Mouse (Mus musculus): ENCODE results near the gene Ndufs1.
A peak's percentile ranks its signal among the peaks of the same experiment; 100 is the strongest.
"Not testable (repeated sequence)": the region's sequence is repeated elsewhere in the genome, so short reads cannot be mapped to it uniquely, and the experiment has no call there.

Gene Ndufs1

DNA sequence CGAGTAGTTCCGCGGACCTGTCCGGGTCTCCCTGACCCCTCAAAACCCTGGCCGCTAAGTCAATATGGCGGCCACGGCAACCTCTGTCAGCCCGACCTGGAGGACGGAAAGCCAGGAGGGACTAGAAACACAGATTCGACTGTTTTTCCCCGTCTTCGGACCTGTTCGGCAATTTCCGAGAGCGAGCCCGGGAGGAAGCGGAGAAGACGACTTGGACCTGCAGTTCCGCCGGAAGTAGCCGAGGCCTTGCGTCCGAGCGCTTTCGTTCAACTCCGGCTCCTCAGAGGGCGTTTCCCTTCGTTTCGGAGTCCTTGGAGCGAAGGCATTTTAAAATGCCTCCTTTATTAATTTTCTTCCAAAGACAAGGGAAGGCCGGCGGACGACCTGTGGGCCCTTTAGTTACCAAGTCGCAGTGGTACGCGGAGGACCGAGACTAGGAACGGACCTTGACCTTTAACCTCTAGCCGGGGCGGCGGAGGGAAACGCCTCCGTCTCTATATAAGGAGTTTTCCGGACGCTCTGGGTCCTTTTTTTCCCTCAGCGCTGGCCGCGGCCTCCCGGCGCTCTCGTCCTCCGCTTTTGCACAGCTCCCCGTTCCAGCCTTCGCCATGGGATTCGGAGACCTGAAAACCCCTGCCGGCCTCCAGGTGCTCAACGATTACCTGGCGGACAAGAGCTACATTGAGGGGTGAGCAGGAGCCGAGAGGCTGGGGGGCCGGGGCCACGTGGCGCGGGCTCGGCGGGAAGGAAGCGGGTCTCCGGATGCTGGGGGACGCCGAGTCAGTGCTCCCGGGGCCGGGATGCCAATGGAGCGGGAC lies at the start of gene Ndufs1, which contains the start of gene Eef1b2:
Ndufs1 (minus strand) TSS at position 230 of the 818 bp plus-strand sequence.
Eef1b2 (plus strand) TSS at position 222 of the 818 bp plus-strand sequence.
- DNase-seq (ENCODE audit: low spot score): peak; percentile 99

DNA sequence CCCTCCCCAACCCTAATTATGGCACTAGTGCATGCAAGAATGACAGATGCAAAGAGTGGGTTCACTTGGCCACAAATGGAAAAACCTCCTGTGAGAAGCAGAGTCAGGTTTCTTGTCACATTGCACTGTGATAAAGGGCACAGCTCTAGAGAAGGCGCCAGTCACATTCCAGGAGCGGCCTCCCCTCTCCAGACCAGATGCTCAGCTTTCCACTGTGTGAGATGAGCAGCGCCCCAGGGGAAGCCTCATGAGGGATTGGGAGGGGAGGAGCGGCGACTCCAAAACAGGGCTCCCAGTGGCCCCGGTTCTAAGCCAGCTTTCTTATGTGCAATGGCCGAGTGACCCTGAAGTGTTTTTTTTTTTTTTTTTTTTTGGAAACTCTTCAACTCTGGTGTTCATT lies 49.3 kb upstream of the Ndufs1 start:
- no peak for DNase-seq (ENCODE audit: low spot score)

DNA sequence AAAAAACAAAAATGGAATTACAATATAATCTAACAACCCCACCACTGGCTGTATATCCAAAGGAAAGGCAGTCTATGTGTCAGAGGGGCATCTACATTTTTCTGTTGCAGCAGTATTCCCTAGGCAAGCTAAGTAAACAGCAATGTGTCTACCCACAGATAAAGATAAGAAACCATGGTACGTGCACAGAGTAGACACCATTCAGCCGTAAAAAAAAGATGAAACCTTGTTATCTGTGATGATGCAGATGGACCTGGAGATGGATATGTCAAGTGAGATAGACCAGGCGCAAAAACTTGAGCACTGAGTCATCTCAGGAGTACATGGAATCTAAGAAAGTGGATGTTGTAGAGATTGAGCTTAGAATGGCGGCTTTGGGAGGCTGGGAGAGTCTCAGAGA lies 48.4 kb upstream of the Ndufs1 start:
- no peak for DNase-seq (ENCODE audit: low spot score)

DNA sequence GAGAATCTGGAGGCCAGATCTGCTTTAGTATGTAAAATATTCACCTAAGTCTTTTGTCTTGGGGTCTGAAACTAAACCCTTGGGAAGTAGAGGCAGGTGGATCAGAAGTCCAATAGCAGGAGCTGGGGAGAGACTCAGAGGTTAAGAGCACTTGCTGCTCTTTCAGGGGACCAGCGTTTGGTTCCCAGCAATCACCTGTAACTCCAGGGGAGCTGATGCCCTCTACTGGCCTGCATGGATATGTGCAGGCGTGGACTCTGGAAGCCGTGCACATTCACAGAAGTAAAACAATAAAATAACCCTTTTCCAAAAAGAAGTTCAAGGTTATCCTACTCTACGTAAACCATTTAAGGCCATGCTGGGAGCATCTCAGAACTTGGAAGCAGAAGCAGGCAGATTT lies 42.6 kb upstream of the Ndufs1 start:
- no peak for DNase-seq (ENCODE audit: low spot score)

DNA sequence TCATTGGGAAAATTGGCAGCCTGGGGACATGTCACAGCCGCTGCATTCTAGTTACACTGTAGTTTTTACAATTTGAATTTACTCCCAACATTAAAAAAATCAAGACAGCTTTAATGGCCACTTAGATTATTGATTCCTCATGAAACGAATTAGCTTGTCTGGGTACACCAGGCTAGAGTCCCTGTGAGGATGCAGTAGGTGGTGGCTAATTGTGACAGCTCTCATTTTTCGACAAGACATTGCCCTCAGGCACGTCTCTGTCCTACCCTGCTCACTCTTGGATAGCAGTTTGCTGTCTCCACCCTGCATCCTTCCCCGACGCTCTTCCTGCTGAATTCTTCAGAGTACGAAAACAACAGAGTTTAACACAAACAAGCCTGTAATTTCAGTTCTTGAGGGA lies 38.0 kb upstream of the Ndufs1 start:
- DNase-seq (ENCODE audit: low spot score): no peak

DNA sequence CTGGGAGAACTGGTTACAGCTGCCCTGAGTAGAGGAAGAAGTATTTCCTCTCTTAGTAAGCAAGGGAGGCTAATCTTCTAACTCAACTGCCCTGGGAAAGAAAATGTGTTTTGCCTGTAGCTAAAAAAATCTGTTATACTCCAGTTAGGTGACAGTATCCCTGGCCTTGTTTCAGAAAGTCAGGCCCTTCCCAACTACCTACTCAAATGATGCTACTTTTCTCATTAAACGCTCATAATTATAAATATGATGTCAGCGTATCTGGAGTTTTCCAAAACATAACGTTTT lies 37.6 kb upstream of the Ndufs1 start, which contains the start of gene Gpr1:
Gpr1 (minus strand) TSS at position 273 of the 288 bp plus-strand sequence.
- DNase-seq (ENCODE audit: low spot score): no peak

DNA sequence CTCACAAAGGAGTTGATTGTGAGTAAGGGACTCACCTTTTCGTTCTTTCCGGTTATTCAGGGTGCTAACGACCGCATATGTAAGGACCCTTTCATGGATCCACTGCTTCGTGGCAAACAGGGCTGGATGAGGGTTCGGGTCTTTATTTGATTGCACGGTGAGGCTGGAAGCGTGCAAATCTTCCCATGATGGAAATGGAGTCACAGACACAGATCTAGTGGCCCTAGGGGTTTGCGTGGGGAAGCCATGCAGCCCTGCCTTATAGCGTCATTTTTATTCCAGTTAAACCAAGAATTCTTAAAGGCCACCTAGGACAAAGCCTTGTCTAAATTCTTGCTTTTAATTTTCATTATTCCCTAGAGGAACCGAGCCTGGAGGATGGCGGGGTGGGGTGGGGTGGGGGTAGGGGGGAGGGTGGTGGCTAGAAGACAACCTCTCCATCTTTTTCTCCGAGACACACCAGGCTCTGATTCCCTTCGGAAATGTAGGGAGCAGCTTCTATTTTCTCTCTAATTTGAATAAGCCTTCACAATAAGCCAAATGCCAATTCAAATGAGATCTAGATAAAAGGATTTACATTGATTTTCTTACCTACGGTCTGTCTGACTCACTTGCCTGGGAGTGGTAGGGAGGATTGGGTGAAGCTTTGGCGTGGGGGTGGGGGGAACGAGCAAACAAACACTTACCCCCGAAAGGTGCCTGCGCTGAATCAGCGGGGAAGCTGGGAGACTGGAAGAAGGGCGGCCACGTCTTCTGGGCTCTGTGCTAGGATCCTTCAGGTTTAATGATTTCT lies 37.0 kb upstream of the Ndufs1 start:
- no peak for DNase-seq (ENCODE audit: low spot score)

DNA sequence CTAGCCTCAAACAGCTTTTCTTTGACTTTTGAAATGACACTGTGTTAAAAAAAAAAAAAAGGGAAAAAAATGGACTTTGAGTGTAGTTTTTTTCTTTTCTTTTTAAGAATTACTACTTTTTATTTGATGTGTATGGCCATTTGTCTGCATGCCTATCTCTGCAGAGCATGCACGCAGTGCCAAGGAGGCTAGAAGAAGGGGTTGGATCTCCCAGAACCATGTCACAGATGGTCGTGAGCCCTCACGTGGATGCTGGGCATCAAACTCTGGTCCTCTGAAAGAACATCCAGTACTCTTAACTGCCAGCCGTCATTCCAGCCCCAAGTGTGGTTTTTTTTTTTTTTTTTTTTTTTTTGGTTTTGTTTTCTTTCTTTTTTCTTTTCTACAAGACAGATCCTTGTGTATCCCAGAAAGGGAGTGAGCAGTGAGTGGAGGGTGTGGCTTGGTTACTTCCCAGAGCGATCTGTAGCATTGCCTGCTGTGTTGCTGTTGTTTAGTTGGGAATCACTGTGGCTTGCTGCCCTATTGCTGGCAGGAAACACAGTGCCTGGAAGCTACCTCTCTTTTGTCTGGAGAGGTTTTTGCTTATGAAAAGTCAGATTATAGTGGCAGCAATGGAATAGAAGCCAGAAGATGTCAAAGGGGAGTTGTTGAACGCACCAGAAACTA lies 33.4 kb upstream of the Ndufs1 start:
- DNase-seq (ENCODE audit: low spot score): no peak

DNA sequence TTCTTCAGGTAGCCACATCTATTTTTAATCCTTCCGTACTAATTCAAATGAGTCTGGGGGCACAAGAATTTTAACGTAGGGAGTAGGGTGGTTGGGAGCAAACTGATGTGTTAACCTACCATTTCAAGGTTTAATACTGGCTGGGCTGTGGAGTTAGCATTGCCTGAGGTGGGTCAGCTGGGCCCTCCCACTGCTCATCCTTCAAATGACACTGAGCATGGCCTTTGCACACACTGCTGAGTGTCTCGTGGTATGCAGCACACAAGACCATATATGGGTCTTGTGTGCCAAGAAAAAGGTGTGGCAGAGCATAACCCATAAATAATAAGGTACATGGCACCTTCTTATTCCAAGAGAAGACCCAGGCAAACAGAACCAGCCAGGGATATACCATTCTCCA lies 31.0 kb upstream of the Ndufs1 start:
- no peak for DNase-seq (ENCODE audit: low spot score)

DNA sequence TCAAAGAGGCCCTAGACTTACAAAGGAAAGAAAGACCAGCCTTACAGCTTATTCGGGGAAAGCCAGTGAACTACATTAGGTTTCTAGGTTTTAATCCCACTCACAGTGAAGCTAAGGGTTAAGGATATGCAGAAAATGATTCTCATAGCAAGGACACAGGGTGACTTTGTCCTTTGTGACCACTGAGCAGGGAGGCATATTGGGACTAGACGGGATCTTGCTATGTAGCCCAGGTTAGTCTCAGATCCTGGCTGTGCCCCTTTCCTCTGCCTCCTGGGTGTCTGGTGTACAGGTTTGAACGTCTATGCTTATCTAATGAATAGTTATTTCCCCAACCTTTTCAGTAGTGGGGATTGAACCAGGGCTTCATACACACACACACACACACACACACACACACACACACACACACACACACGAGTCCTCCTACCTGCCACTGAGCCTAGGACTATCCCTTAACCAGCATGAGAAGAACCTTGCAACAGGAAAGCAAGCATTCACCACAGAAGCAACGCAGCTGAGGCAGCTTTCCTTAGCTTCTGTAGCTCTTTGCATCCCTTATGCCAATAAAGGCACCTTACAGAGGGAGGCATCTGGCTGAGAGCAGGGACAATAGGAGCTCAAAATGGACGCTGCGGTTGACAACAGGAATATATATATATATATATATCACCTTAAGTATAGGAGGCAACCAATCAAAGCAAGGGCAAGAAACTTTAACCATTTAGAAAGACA lies 28.2 kb upstream of the Ndufs1 start:
- DNase-seq (ENCODE audit: low spot score): no peak

DNA sequence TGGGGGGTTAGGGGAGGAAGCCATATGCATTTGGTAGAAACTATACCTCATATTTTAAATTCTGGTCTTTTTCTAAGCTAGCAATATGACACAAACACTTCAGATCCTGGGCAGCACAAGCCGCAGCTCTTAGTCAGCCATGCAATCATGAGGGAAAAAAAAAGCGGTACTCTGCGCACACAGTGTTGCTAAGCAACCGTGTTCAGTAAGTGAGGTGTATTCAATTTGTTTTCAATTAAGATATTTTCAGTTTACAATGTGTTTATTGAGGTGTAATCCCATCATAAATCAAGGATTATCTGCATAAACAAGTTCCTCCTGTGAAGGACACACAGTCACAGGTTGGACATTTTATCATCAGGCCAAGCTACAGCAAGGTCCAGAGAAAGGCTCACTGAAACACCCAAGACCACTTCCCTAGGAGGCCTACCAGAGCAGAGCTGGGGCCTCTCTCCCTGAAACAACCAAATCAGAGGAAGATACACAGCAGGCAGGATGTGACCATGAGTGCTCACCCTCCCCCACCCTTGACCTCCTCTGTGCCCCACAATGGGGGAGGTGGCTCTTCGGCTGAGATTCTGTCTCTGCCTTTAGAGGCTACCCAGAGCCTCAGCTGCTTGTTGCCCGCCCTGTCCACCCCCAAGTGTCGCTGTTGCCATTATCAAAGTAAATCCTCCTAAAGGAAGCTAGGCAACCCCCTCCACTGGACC lies 27.5 kb upstream of the Ndufs1 start:
- DNase-seq (ENCODE audit: low spot score): no peak

DNA sequence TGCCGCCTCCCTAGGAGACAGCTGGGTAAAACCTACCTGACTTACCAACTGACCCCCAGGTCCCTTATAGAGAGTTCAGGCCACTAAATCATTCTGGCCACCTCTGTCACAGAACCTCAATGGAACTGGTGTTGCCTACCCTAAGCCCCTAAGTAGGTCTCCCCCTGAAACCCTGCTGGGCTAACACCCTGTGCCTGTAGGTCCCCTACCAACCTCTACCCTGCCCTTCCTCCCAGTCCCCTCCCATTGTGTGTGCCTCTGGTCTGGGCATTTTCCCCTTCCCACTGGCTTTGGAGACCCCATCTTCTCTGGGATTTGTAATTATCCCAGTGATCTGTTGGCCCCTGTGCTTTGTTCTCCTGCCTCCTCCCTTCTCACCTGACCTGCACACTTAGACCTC lies 26.8 kb upstream of the Ndufs1 start:
- no peak for DNase-seq (ENCODE audit: low spot score)

DNA sequence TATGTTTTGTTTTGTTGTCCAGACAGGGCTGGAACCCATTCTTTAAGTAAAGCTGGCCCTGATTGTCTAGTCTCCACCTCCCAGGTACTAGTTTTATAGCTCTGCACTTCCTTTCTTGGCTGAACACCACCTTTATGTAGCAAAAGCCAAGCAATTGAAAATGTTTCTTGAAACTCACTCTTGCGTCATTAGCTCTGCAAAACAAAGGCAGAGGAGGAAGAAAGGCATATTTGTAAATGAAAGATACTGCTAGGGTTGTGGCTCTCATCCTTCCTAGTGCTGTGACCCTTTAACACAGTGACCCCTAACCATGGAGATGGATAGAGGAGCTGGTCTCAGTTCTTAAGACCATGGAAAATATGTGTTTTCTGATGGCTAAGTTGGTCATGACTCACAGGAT lies 25.0 kb upstream of the Ndufs1 start:
- no peak for DNase-seq (ENCODE audit: low spot score)

DNA sequence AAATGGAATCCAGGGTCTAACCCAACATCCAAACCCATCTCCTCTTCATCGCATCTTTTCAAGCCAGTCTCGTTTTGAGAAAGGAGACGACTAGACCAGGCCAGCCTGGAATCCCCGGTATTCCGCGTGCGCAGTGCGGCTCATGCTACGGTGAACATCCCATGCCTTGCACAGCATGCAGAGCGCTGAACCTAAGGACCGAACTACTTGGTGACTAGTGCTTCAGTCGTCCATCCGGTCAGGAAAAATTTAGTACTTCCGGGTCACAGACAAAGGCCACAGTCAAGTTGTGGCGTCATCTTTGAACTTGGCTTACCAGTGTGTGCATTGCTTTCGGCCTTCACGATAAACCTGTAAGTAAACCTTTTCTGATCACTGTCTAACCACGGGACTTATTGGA lies 23.7 kb upstream of the Ndufs1 start:
- DNase-seq (ENCODE audit: low spot score): no peak

DNA sequence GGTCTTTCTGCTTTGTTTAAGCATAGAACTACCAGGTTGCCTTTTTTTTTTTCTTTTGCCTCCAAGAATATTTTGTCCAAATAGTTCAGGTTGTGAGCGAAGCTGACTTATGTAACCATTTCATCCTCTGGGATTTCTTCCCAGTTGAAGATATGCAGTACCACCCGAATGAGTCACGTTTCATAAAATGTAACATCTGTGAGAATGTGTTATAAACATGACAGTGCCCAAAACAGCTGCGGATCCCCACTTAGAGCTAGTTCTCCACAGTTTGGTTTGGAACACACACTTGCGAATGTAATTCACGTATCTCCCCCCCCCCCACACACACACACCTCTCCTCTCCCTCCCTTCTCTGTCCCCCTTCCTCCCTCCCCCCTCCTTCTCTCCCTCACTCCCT lies 22.8 kb upstream of the Ndufs1 start:
- no peak for DNase-seq (ENCODE audit: low spot score)

DNA sequence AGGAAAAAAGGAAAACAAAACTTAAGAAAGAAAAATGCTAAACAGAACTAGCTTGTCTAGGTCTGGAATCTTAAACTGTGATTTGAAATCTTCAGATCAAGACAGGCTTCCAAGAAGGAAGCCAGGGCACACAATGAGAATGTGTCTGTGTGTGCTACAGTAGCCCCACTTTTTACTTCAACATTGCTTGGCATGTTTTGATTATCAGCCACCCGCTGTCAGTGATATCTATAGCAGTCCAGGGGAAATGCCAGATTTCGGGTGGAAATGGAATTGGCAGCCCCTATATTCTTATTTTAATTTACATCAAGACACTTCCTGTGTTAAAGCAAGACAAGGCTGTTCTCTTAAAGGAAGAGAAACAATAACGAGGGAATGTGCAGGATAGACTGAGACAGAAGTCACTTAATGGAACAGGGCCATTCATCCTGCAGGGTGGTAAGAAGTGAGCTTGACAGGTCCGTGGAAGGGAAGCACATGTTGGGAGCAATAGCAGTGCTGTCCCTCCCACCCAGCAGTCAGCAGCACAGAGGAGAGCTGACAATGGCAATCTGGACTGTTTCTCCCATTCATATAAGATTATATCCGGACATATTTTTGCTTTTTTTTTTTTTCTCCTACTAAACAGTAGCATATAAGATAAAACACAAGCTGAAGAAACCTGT lies 19.3 kb upstream of the Ndufs1 start:
- DNase-seq (ENCODE audit: low spot score): no peak

DNA sequence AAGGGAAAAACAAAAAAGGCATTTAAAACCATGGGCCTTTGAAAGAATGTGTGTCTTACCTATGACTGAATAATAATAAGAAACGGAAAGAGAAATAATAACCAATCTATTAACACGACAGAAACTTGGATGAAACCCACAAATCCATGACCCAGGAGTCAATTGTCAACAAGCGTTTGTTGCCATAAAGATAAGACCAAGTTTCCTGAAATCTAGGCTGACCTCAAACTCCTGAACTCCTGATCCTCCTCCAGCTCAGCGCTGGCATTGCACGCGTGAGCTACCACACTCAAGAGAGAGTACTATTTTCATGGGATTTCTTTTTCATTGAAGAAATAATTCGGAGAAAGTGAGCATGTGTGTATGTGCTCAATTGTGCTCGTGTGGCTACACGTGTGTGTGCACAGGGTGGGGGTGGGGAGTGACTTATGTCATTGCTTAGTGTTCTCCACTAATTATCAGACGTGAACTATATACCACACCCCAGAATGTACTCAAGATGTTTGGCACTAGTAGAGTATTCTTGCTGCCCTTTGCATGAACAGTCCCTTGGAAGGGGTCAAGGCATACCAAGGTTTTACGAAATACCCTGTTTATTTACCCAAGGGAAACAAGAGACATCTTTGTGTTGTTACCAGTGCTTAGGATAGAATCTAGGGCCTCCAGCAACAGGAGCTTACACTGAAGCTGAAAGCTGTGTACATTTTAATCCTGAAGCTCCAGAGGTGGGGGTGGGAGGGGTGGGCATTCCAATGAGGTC lies 15.9 kb upstream of the Ndufs1 start:
- DNase-seq (ENCODE audit: low spot score): no peak

DNA sequence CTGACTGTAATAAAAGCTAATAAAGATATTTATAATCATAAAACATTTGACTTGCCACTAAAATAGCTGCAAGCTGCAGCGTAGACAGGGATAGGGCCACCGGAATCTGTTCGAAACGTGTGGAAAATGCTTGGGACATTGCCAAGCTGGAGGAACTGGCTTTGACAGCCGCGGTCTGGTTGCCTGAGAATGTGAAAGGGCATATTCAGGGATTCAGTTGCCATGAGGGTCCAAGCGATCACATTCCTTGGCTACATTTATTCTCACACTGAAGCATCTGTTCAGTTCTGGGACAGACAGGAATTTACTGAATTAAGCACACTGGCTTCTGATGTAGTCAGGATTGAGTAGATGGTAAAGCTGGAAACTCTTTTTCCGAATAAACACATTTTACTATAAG lies 14.2 kb upstream of the Ndufs1 start:
- DNase-seq (ENCODE audit: low spot score): no peak

DNA sequence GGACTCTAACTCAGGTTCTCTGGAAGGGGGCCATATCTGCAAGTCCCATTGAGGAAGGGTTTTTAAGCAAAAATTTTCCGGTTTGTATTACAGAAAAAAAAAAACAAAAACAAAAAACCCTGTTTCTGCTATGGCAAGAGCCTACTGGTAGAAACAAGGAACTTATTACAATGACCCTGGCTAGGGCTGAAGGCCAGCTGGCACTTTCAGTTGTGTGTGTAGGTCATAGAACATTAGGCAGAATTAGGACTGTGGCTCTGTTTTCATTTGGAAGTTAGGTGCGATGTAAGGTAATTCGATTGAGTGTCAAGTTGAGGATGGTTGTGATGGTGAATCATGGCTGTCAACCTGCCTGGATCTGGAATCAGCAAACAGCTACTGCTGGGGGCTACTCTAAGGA lies 11.9 kb upstream of the Ndufs1 start:
- no peak for DNase-seq (ENCODE audit: low spot score)

DNA sequence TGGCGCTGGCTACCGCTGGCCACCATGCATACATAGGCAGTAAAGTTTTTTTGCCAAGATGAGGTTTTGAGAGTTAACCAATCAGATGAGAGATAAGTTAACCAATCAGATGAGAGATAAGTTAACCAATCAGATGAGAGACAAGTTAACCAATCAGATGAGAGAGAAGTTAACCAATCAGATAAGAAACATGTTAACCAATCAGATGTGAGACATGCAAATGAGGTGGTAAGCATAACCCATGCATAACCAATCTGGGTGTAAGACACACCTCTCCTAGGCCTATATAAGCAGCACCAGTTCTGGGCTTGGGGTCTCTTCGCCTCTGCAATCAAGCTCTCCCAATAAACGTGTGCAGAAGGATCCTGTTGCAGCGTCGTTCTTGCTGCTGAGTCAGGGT lies 8.8 kb upstream of the Ndufs1 start:
- DNase-seq (ENCODE audit: low spot score): not testable (repeated sequence)

Measured in lung, postnatal 25 days (tissue).